Mouse (Mus musculus) megakaryocyte-erythroid progenitor cell, adult 5-6 weeks (primary cell): ENCODE data around the gene B3gnt7. TPM values are rescaled to one million over a fixed set of nuclear protein-coding genes. Genes with fewer than 3 reads are reported as not detected.
A peak's percentile ranks its signal among the peaks of the same experiment; 100 is the strongest.
"Not testable (repeated sequence)": the region's sequence is repeated elsewhere in the genome, so short reads cannot be mapped to it uniquely, and the experiment has no call there.

ENCODE experiments used
- ATAC-seq: replicated peaks from 2 replicates; pipeline ENCODE4 v1.8.0; 2016; ENCODE audit warnings: mild to moderate bottlenecking, inconsistent platforms; ENCODE audit not compliant: severe bottlenecking, poor library complexity, low FRiP score, low TSS enrichment
- total RNA-seq, 2 experiments: library from RNA; stranded (forward) in 1 of 2; stranded (reverse) in 1 of 2; fragments of 200-1000, 215-1000 nt in 1 of 2; fragments of >200 nt in 1 of 2; fragmentation: Nextera tagmentation in 1 of 2; gene quantifications; 2 replicates each; pipeline ENCODE4 v1.2.3; 2014 to 2017

Gene B3gnt7
- total RNA-seq, 2 experiments from 2014 or later = 2.4 TPM; not detected in 1

GRCm38 (mm10) chr1:86300731-86301130, 1.9 kb upstream of the B3gnt7 start:
- ATAC-seq = 0 out of 2 replicates have a peak, but pooled peaks have one; percentile 16

GRCm38 (mm10) chr1:86301221-86302091, 1.2 kb upstream of the B3gnt7 start:
- ATAC-seq = no peak

- peak; percentile 50 for ATAC-seq
Measured at GRCm38 (mm10) chr1:86303063-86303872, 636 bp downstream of the B3gnt7 start.

GRCm38 (mm10) chr1:86303873-86304250, 1.2 kb downstream of the B3gnt7 start:
- ATAC-seq = no peak

DNA sequence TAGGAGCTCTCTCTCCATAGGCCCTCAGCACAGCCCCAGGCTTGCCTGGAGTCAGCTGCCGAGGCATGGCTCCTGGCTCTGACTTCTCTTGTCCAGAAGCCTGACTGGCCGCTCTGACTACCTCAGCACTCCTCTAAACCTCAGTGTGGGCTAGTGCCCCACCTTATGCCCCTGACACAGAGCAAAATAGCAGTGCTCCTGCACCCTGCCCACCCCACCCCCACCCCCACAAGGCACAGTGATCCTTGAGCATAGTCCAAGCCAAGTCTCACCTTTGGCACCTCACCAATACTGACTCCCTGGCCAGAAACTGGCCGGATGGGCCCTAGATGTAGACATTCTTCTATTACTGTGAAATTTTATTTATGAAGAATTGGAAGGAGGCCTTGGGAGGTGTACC, 4.1 kb downstream of the B3gnt7 start:
- no peak for ATAC-seq

DNA sequence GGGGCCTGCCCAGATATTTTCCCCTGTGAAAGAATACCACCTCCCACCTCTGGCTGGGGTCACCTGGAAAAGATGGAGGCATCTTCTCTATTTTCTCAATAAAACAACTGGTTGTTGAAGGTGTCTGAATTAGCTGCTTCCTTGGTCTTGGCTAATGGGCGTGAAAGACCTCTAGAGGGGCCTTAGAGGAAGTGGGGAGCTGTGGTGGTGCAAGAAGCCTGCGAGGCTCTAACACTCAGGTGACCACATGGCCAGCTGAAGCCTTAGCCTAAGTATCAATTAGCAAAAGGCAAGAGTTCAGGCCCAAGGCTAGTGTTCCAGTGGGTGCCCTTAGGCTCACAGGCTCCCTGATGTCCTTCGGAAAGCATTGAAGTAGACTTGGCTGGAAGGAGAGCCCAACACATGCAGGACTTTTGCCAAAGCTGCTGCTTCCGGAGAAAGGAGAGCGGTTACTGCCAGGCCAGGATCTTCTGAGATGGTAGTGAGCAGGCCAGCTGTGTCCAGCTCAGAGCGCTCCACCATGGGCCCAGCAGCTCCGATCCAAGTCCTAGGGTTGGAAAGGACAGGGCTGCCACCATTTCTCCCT, 4.6 kb downstream of the B3gnt7 start:
- no peak for ATAC-seq

- ATAC-seq = no peak
Measured at GRCm38 (mm10) chr1:86307871-86308641, 5.4 kb downstream of the B3gnt7 start.

DNA sequence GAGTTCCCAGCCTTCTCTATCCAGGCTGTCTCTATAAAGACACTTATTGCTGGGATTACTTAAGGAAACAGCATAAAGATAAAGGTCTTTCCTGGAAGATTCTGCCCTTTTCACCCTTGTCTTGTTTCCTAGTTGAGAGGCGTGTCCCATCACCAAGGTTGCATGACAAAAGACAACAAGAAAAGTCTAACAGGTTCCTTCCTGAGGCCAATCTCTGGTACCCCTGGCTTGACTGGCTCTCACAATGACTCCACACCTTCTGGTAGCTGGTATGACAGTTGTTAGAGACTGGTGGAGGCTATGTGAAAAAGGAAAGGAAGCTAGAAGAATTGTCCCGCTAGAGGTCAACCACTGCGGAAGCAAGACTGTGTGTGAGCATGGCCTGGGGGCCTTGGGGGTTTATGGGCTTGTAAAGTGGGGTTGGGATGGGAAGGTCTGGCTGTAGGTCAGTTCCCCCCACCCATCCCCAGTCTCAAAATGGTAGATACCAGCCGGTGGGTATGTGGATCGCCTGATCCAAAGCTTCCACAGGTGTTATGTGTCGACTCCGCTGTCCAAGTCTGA, 6.7 kb downstream of the B3gnt7 start:
- no peak for ATAC-seq

- ATAC-seq = no peak
Measured at GRCm38 (mm10) chr1:86310536-86311310, 8.1 kb downstream of the B3gnt7 start.

GRCm38 (mm10) chr1:86311467-86312005, 8.9 kb downstream of the B3gnt7 start:
- no peak for ATAC-seq

DNA sequence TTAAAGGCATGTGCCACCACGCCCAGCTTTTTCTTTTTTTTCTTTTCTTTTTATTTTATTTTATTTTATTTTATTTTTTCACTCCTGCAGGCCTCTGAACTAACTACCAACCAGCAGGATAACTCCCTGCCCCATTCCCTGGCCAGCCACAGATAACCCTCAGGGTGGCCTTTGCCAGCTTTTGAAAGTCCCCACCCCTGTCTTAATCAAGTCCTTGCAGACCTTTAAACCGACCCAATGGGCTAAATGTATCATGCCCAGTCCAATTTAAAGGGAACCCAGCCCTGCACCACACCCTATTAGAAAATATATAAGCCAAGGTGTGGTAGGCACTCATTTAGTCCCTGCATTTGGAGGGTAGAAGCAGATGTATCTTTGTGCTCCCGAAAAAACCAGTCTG, 9.6 kb downstream of the B3gnt7 start:
- peak; percentile 91 for ATAC-seq

GRCm38 (mm10) chr1:86313096-86313771, 10.6 kb downstream of the B3gnt7 start:
- no peak for ATAC-seq

DNA sequence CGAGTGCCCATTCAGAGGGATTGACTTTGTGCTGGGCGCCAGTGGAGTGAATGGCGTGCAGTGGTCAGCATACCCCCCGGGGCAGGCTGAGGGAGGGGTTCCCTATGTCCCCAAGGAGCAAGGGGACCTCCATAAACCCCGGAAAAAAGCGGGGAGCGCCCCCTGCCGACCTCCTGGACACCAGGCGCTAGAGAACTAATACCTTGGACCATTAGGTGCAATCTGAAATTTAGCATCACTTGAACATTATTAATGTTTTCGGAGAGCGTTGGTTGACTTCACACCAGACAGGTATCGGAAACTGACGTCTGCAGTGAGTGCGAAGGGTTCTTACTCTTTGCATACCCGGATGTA, 11.1 kb downstream of the B3gnt7 start:
- no peak for ATAC-seq

DNA sequence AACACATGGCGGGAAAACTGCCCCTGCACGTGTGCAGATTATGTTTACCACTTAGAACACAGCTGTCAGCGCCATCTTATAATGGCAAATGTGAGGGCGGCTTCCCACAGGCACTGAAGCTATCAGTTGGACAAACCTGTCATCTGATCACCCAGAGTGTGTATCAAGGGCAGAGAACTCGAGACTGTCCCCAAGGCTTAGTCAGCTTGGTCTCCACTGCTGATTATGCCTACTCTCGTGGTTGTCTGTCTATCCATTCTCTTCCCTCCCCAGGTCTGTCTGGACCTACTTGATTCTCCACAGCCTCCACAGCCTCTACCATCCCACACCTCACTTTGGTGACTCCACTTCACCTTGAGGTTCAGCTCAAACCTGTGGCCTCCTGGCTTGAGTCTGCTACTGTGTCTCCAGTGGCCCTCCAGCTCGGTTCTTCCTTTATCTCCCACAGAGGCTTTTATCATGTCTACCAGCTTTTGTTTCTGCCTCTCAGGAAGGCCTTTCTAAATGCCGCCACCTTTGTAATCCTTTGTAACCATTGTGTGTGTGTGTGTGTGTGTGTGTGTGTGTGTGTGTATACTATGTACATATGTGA, 18.3 kb downstream of the B3gnt7 start:
- peak; percentile 59 for ATAC-seq

DNA sequence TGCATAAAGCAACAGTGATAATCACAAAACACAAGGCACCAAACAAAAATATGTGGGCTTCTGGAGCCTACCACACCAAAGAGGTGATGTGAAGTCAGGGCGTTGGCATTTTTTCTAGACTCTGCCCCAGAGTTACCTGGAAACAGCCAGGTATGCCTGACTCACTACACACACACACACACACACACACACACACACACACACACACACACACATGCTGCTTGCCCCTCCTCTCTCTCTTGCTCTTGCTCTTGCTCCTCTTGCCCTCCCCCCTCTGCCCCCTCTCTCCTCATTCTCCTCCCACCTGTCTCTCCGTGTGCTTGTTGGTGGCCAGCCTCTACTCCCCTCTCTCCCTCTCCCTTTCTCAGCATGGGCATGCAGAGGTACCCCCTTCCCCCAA, 33.7 kb downstream of the B3gnt7 start:
- ATAC-seq = no peak

DNA sequence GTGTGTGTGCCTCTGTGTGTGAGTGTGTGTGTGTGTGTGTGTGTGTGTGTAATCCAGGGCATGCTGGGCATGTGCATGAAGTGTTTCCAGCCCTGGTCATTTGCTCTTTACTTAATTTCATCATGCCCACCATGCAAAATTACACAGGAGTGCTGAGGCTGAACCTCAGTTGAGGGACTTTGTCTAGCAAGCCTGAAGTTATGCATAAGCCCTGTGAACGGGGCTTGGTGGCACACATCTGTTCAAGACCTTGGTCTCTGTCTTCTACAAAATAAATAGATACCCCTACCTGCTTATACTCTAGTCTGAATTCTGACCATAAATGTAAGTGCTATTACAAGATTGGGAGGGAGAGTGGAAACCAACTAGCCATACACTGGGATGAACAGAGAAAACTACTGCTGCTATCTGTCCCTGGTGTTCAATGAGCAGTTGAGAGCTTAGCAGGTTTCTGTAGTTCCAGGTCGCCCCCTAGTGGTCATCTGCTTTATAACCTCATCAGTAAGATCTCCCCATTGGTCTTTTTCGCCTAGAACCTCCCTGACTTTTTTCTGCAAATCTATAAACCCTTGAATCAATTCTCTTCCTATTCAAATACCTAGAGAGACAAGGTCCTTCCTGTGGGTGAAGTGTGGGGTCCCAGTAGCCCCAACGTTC, 36.7 kb downstream of the B3gnt7 start:
- peak; percentile 53; the same call in 1 of the 2 replicates for ATAC-seq

DNA sequence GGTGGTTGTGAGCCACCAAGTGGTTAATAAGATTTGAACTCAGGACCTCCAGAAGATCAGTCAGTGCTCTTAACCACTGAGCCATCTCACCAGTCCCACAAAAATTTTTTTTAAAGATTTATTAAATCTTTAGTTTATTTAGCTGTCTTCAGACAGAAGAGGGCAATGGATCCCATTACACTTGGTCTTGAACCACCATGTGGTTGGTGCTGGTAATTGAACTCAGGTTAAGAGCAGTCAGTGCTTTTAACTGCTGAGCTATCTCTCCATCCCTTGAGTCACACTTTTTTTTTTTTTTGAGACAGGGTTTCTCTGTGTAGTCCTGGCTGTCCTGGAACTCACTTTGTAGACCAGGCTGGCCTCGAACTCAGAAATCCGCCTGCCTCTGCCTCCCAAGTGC, 38.5 kb downstream of the B3gnt7 start:
- ATAC-seq = not testable (repeated sequence)
